Mouse (Mus musculus) heart, embryonic 11.5 days (tissue): ENCODE results near the gene Fbxl17. TPM values are rescaled to one million over a fixed set of nuclear protein-coding genes. Genes with fewer than 3 reads are reported as not detected.

Experiments used
- ATAC-seq: fragments of 200-750 bp; cut with Nextera tagmentation; replicated peaks from 2 replicates; pipeline ENCODE4 v1.8.0; 2017; ENCODE audit warnings: moderate library complexity; ENCODE audit not compliant: insufficient number of reproducible peaks, low FRiP score, low TSS enrichment
- H3K27ac ChIP-seq: fragments of 300-500 bp; sonication (generic); 2 replicates; pipeline ENCODE4 v1.5.1; 2014; ENCODE audit warnings: mild to moderate bottlenecking, low read depth, low read length
- H3K27me3 ChIP-seq: fragments of 300-500 bp; sonication (generic); 2 replicates; pipeline ENCODE4 v1.6.1; 2014; ENCODE audit warnings: mild to moderate bottlenecking, low read length, mixed read lengths; ENCODE audit not compliant: control insufficient read depth, insufficient read depth
- H3K36me3 ChIP-seq: fragments of 300-500 bp; sonication (generic); 2 replicates; pipeline ENCODE4 v1.6.1; 2014; ENCODE audit warnings: mild to moderate bottlenecking, low read length, moderate library complexity, mixed read lengths; ENCODE audit not compliant: control insufficient read depth, insufficient read depth
- H3K4me1 ChIP-seq: fragments of 300-500 bp; sonication (generic); 2 replicates; pipeline ENCODE4 v1.6.1; 2014; ENCODE audit warnings: low read length; ENCODE audit not compliant: control insufficient read depth, insufficient read depth
- H3K4me2 ChIP-seq: fragments of 300-500 bp; sonication (generic); 2 replicates; pipeline ENCODE4 v1.6.1; 2014; ENCODE audit warnings: mild to moderate bottlenecking, moderate library complexity
- H3K4me3 ChIP-seq: fragments of 300-500 bp; sonication (generic); 2 replicates; pipeline ENCODE4 v1.5.1; 2014; ENCODE audit warnings: low read depth, low read length
- H3K9ac ChIP-seq: fragments of 300-500 bp; sonication (generic); 2 replicates; pipeline ENCODE4 v1.6.1; 2014; ENCODE audit warnings: mild to moderate bottlenecking, low read depth, low read length, moderate library complexity
- H3K9me3 ChIP-seq: fragments of 300-500 bp; sonication (generic); replicated peaks from 2 replicates; pipeline ENCODE4 v1.6.1; 2016; ENCODE audit warnings: low read length; ENCODE audit not compliant: control insufficient read depth
- WGBS: fragments of 180-500 bp; shearing (Covaris S2); extraction: QIAGEN DNeasy Blood & Tissue Kit; methylation state at CpG from one replicate; pipeline ENCODE4 v1.1.7; 2014; ENCODE audit not compliant: insufficient replicate concordance; 5-methylcytosine and 5-hydroxymethylcytosine counted together
- polyA plus RNA-seq: library from polyadenylated mRNA; unstranded; fragments of >200 nt; fragmentation: Nextera tagmentation; extraction: Ambion mirVana; gene quantifications from 2 replicates; pipeline ENCODE4 v1.2.1, GENCODE M21; 2014

Fbxl17 gene
- polyA plus RNA-seq, 1 experiment from 2014 or later, result 6.4 TPM

DNA sequence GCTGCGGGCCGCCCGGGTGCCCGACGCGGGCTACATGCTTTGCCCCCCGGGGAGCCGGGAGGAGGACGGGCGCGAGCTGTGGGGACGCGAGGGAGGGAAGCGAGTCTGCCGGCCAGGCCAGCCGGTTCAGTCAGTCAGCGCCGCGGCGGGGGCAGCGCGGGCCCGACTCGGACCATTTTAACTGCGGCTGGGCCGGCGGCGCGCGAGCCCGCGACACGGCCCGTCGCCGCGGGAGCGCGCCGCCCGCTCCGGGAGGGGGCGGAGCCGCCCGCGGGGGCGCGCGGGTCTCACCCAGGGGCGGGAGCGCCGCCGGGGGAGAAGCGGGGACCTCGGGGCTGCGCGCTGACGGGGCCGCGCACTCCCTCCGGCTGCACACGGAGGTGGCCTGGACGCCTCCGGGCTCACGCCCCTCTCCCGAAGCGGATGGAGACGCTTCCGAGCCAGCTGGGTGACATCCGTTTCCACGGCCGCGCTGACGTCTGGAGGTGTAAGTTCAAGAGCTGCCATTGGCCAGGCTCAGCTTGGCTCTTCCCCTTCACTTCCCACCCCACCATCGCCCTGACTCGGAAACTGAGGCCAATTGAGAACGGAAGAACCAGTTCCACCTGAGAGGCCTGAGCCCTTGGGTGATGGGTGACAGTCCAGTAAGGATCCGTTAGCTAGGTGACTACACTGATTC lies 478 bp upstream of the Fbxl17 start:
- Histone ChIP-seq H3K9ac (peak overlapping the region; percentile 97), H3K4me2 (peak overlapping the region; percentile 80), H3K4me1 (peaks cover 21% of the 10 kb centered on the region), H3K36me3 (no peaks in the 10 kb centered on the region), H3K9me3 (no peaks in the 10 kb centered on the region), H3K27me3 (no peaks in the 10 kb centered on the region), H3K4me3 (peak overlapping the region; percentile 79), H3K27ac (peak overlapping the region; percentile 97)
- peak; percentile 83 for ATAC-seq
- WGBS, result 1% methylated on average over 39 of the region's 78 CpGs

GRCm38 (mm10) chr17:63498717-63499635 lies 841 bp downstream of the Fbxl17 start:
- peak; percentile 62 for ATAC-seq

GRCm38 (mm10) chr17:63498182-63498716 lies 1.6 kb downstream of the Fbxl17 start:
- Histone ChIP-seq H3K27ac (no peak overlapping the region), H3K4me1 (peaks cover 21% of the 10 kb centered on the region), H3K27me3 (no peaks in the 10 kb centered on the region), H3K9me3 (no peaks in the 10 kb centered on the region), H3K4me3 (peak overlapping the region; percentile 79), H3K9ac (peak overlapping the region; percentile 97), H3K4me2 (peak overlapping the region; percentile 80), H3K36me3 (no peaks in the 10 kb centered on the region)
- ATAC-seq, result no peak
- WGBS, result 22% methylated on average over 6 of the region's 6 CpGs

More at GRCm38 (mm10) chr17:63498717-63499635, 841 bp downstream of the Fbxl17 start:
- H3K4me1 ChIP-seq, result peaks cover 21% of the 10 kb centered on the region
- H3K27ac ChIP-seq, result peak overlapping the region; percentile 97
- H3K9ac ChIP-seq, result peak overlapping the region; percentile 97
- peak overlapping the region; percentile 80 for H3K4me2 ChIP-seq
- under 1% methylated on average over 40 of the region's 90 CpGs for WGBS
- H3K27me3 ChIP-seq, result no peaks in the 10 kb centered on the region
- H3K4me3 ChIP-seq, result peak overlapping the region; percentile 79
- H3K36me3 ChIP-seq, result no peaks in the 10 kb centered on the region
- no peaks in the 10 kb centered on the region for H3K9me3 ChIP-seq

DNA sequence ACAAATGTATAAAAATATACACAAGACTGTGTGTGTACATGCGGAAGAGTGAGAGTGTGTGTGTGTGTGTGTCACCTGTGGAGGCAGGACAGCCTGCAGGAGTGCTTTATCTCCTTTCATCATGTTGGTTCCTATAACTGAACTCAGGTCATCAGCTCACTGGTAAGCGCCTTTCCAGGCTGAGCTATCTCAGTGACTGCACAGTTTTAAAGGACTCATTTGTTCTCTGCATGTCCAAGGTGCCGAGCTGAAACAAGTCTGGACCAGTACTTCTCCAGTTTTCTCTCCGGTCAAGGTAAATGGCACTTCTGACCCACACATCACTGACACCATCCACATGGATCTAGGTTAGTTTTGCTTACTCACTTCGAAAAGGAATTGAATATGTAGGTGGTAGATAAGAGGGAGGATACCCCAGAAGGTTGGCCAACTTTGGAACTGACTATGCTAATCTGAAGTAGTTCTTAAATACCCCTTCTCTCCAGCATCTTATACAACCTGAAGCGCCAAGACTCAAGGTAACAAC lies 2.5 kb downstream of the Fbxl17 start:
- peak overlapping the region; percentile 80 for H3K4me2 ChIP-seq
- no peaks in the 10 kb centered on the region for H3K9me3 ChIP-seq
- no peaks in the 10 kb centered on the region for H3K27me3 ChIP-seq
- no peak overlapping the region for H3K4me3 ChIP-seq
- 77% methylated on average over 6 of the region's 6 CpGs for WGBS
- no peak overlapping the region for H3K27ac ChIP-seq
- no peaks in the 10 kb centered on the region for H3K36me3 ChIP-seq
- no peak overlapping the region for H3K9ac ChIP-seq
- peaks cover 26% of the 10 kb centered on the region for H3K4me1 ChIP-seq
- ATAC-seq, result no peak

DNA sequence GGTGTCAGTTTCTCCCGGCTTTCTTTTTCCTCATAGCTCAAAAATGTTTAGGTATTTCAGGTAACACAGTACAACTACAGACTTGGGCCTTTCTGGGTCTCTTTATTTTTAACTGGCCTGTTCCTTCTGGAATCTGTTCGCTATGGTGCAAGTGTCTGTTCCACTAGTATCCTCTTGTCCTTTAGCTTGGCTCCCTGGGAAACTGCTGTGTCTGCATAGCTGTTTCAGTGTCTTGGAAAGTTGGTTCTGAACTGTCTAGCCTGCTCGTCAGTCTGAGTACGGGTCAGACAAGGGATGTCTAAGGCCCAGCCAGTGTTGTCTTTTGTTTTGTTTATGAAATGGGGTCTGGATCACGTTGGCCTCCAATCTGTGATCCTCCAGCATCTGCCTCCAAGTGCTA lies 3.7 kb downstream of the Fbxl17 start:
- Histone ChIP-seq H3K4me2 (no peak overlapping the region), H3K27me3 (no peaks in the 10 kb centered on the region), H3K27ac (no peak overlapping the region), H3K9me3 (no peaks in the 10 kb centered on the region), H3K9ac (no peak overlapping the region), H3K4me1 (peaks cover 28% of the 10 kb centered on the region), H3K36me3 (no peaks in the 10 kb centered on the region), H3K4me3 (no peak overlapping the region)
- ATAC-seq, result no peak
- 53% methylated on average over 5 of the region's 5 CpGs for WGBS

DNA sequence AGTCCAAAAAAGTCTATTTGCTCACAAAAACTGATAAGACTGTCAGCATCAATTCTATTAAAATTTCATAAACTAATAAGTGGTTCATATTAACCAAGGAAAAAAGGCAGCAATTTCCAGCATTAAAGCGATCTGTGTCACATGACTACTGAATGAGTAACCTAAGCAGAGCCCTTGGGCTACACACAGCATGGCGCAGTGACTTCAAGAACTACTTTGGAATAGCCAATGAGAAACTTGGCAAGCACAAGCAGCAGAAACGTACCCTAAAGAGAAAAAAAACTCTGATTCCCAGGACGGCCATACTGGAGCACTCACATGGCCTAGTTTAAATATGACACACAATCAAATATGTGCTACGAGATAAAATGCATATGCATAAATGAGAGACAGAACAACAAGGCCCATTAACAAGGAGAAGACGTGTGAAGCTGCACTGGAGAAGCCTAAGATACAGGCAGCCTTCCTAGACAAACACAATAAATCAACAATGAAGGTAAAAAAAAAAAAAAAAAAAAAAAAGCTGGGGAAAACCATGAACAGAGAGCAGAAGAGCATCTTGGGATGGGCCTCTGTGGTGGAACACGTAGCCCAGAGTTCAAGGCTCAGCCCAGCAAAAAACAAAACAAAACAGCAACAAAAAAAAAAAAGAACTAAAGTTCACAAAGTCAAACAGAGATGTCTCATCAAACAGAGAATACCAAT lies 5.8 kb downstream of the Fbxl17 start:
- H3K4me2 ChIP-seq, result no peak overlapping the region
- WGBS, result 81% methylated on average over 7 of the region's 7 CpGs
- H3K4me1 ChIP-seq, result peaks cover 28% of the 10 kb centered on the region

DNA sequence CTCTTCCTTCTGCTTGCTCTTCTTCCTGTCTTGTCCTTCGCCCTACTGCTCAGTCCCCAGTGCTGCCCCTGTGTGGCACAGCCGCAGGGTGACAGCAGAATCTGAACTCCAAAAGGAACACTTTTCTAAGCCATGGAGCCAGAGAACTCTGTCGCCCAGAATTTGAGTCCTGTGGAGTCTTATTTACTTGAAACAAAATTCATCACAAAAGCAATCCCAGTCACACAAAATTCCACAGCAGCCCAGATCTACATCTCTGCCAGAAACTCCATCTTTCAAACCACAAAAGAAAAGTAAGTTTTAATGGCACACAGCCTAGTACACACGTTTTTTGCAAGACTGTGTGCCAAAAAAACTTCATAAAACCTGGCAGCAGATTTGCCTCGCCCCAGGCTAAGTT lies 6.5 kb downstream of the Fbxl17 start:
- H3K4me3 ChIP-seq, result no peak overlapping the region

More for the DNA sequence above, 5.8 kb downstream of the Fbxl17 start:
- Histone ChIP-seq H3K9ac (no peak overlapping the region), H3K36me3 (peaks cover 2% of the 10 kb centered on the region; the same call in 1 of the 2 replicates), H3K4me3 (no peak overlapping the region), H3K9me3 (no peaks in the 10 kb centered on the region), H3K27me3 (no peaks in the 10 kb centered on the region), H3K27ac (no peak overlapping the region)
- no peak for ATAC-seq

More for the DNA sequence above, 6.5 kb downstream of the Fbxl17 start:
- Histone ChIP-seq H3K27ac (peak overlapping the region; percentile 60; the same call in 1 of the 2 replicates), H3K36me3 (peaks cover 2% of the 10 kb centered on the region; the same call in 1 of the 2 replicates), H3K9ac (no peak overlapping the region), H3K27me3 (no peaks in the 10 kb centered on the region), H3K4me2 (peak overlapping the region; percentile 35; the same call in 1 of the 2 replicates), H3K4me1 (peaks cover 25% of the 10 kb centered on the region), H3K9me3 (no peaks in the 10 kb centered on the region)
- no peak for ATAC-seq
- WGBS, result 45% methylated on average over 5 of the region's 5 CpGs
